Mouse (Mus musculus) forebrain, postnatal 0 days (tissue): Measurements from ENCODE around the gene Fam19a5. TPM values are rescaled to one million over a fixed set of nuclear protein-coding genes. Genes with fewer than 3 reads are reported as not detected.

ENCODE experiments used
- ATAC-seq: fragments of 200-750 bp; cut with Nextera tagmentation; 2 replicates; pipeline ENCODE4 v1.8.0; 2017; ENCODE audit warnings: mild to moderate bottlenecking, moderate library complexity
- DNase-seq: peaks from one replicate; pipeline ENCODE4 v3.0.0-alpha.2; 2015
- H3K27ac ChIP-seq: fragments of 300-500 bp; sonication (generic); 2 replicates; pipeline ENCODE4 v1.5.1; 2014; ENCODE audit warnings: low read depth, mild to moderate bottlenecking, antibody characterized with exemption, low read length, moderate library complexity, mixed read lengths
- H3K27me3 ChIP-seq: fragments of 300-500 bp; sonication (generic); 2 replicates; pipeline ENCODE4 v1.6.1; 2014; ENCODE audit warnings: mild to moderate bottlenecking, low read length, mixed read lengths; ENCODE audit not compliant: insufficient read depth
- H3K36me3 ChIP-seq: fragments of 300-500 bp; sonication (generic); 2 replicates; pipeline ENCODE4 v1.6.1; 2014; ENCODE audit warnings: mild to moderate bottlenecking, moderate library complexity; ENCODE audit not compliant: insufficient read depth
- H3K4me1 ChIP-seq: fragments of 300-500 bp; sonication (generic); 2 replicates; pipeline ENCODE4 v1.6.1; 2014; ENCODE audit warnings: antibody characterized with exemption; ENCODE audit not compliant: insufficient read depth
- H3K4me2 ChIP-seq: fragments of 300-500 bp; sonication (generic); 2 replicates; pipeline ENCODE4 v1.6.1; 2014; ENCODE audit warnings: low read depth, mild to moderate bottlenecking, moderate library complexity
- H3K4me3 ChIP-seq: fragments of 300-500 bp; sonication (generic); 2 replicates; pipeline ENCODE4 v1.5.1; 2014; ENCODE audit warnings: low read depth, low read length, mixed read lengths
- H3K9ac ChIP-seq: fragments of 300-500 bp; sonication (generic); 2 replicates; pipeline ENCODE4 v1.6.1; 2014; ENCODE audit warnings: mild to moderate bottlenecking
- H3K9me3 ChIP-seq: fragments of 300-500 bp; sonication (generic); 2 replicates; pipeline ENCODE4 v1.6.1; 2016; ENCODE audit warnings: low read length
- CTCF ChIP-seq: sonication (generic); IDR thresholded peaks from 2 replicates; pipeline ENCODE4 v1.5.1; 2016; ENCODE audit warnings: antibody characterized with exemption, control low read depth, low read depth
- WGBS: fragments of 180-500 bp; shearing (Covaris S2); extraction: QIAGEN DNeasy Blood & Tissue Kit; methylation state at CpG from one replicate; pipeline ENCODE4 v1.1.7; 2014; 5-methylcytosine and 5-hydroxymethylcytosine counted together
- polyA plus RNA-seq: library from polyadenylated mRNA; unstranded; fragments of >200 nt; fragmentation: Nextera tagmentation; extraction: Ambion mirVana; gene quantifications from 2 replicates; pipeline ENCODE4 v1.2.1, GENCODE M21; 2015
- total RNA-seq: library from RNA; depleted of rRNA; stranded (reverse); fragments of >200 nt; gene quantifications from 2 replicates; pipeline ENCODE4 v1.2.3, GENCODE M21; 2014

Fam19a5 gene
- total and polyA plus RNA-seq, 2 experiments from 2014 or later: 28.2 to 84.7 TPM

- H3K27me3 ChIP-seq: no peaks in the 10 kb centered on the region
- WGBS: 47% methylated on average over 8 of the region's 8 CpGs
- no peak overlapping the region for H3K4me3 ChIP-seq
- H3K4me1 ChIP-seq: 0 out of 2 replicates have a peak, but pooled peaks cover 6% of the 10 kb centered on the region
- no peak for TF ChIP-seq CTCF
- no peaks in the 10 kb centered on the region for H3K36me3 ChIP-seq
- H3K9me3 ChIP-seq: no peaks in the 10 kb centered on the region
- ATAC-seq (no peak), DNase-seq (no peak)
- no peak overlapping the region for H3K27ac ChIP-seq
- no peak overlapping the region for H3K4me2 ChIP-seq
- no peak overlapping the region for H3K9ac ChIP-seq
Measured at GRCm38 (mm10) chr15:87596731-87597130, 52.6 kb downstream of the Fam19a5 start.

- no peak for TF ChIP-seq CTCF
- H3K9me3 ChIP-seq: no peaks in the 10 kb centered on the region
- H3K4me2 ChIP-seq: no peak overlapping the region
- no peaks in the 10 kb centered on the region for H3K36me3 ChIP-seq
- H3K27me3 ChIP-seq: no peaks in the 10 kb centered on the region
- no peak overlapping the region for H3K4me3 ChIP-seq
- no peak overlapping the region for H3K9ac ChIP-seq
- no peak overlapping the region for H3K27ac ChIP-seq
- 0 out of 2 replicates have a peak, but pooled peaks cover 6% of the 10 kb centered on the region for H3K4me1 ChIP-seq
- 35% methylated on average over 4 of the region's 4 CpGs for WGBS
- ATAC-seq (peak; percentile 34; the same call in 1 of the 2 replicates), DNase-seq (peak; percentile 29)
Measured at GRCm38 (mm10) chr15:87597149-87597548, 53.0 kb downstream of the Fam19a5 start.

DNA sequence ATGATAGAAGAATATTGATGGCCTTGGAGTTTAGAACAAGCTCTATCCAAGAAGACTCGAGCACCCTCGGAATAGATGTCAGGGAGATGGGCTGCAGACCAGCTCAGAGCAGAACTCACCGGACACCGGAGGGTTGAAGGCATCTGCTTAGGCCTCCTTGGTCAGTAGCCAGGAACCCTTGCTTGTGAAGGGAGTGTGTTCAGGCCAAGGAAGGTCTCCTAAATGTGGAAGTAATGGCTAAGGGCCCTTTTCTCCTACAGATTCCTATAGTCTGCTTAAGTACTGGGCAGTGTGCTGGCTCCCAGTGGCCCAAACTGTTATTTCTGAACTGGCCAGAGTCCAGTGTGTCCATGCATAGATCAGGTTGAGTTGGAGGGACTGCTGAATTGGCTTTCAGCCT lies 53.7 kb downstream of the Fam19a5 start:
- H3K36me3 ChIP-seq: no peaks in the 10 kb centered on the region
- no peak overlapping the region for H3K4me3 ChIP-seq
- no peak overlapping the region for H3K9ac ChIP-seq
- H3K27ac ChIP-seq: no peak overlapping the region
- no peak overlapping the region for H3K4me2 ChIP-seq
- 0 out of 2 replicates have a peak, but pooled peaks cover 6% of the 10 kb centered on the region for H3K4me1 ChIP-seq
- no peak for ATAC-seq
- DNase-seq: no peak
- no peak for TF ChIP-seq CTCF
- 97% methylated on average over 4 of the region's 4 CpGs for WGBS
- no peaks in the 10 kb centered on the region for H3K27me3 ChIP-seq
- no peaks in the 10 kb centered on the region for H3K9me3 ChIP-seq

DNA sequence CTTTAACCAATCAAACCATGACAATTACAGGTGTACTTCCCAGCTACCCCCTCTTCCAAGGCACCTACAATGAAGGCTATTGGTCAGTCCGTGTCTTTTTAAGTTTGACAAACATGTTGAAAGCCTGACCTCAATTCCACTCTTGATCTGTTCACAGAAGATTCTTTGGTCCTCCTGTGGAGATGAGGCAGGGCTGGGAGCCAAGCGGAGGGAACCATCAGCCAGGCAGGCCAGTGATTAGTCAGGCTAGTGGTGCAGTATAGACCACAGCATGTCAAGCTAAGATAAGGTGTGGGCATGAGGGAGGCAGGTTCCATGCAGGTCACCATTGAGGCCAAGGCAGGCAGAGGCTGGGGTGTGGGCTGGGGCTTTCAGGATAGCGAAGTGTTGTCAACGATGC lies 54.5 kb downstream of the Fam19a5 start:
- Histone ChIP-seq H3K9ac (no peak overlapping the region), H3K27ac (no peak overlapping the region), H3K4me1 (0 out of 2 replicates have a peak, but pooled peaks cover 6% of the 10 kb centered on the region), H3K4me2 (no peak overlapping the region), H3K4me3 (no peak overlapping the region), H3K27me3 (no peaks in the 10 kb centered on the region), H3K36me3 (no peaks in the 10 kb centered on the region), H3K9me3 (no peaks in the 10 kb centered on the region)
- WGBS: 91% methylated on average over 4 of the region's 4 CpGs
- no peak for ATAC-seq
- TF ChIP-seq CTCF: no peak
- no peak for DNase-seq

GRCm38 (mm10) chr15:87603316-87603715 lies 59.2 kb downstream of the Fam19a5 start:
- no peaks in the 10 kb centered on the region for H3K27me3 ChIP-seq
- DNase-seq (no peak), ATAC-seq (no peak)
- H3K27ac ChIP-seq: no peak overlapping the region
- H3K36me3 ChIP-seq: no peaks in the 10 kb centered on the region
- H3K4me3 ChIP-seq: no peak overlapping the region
- H3K4me2 ChIP-seq: no peak overlapping the region
- TF ChIP-seq CTCF: no peak
- no peaks in the 10 kb centered on the region for H3K9me3 ChIP-seq
- H3K9ac ChIP-seq: no peak overlapping the region
- H3K4me1 ChIP-seq: no peaks in the 10 kb centered on the region
- 32% methylated on average over 1 of the region's 1 CpGs for WGBS

- H3K4me2 ChIP-seq: no peak overlapping the region
- H3K27me3 ChIP-seq: no peaks in the 10 kb centered on the region
- WGBS: 49% methylated on average over 9 of the region's 9 CpGs
- no peak for ATAC-seq
- no peak overlapping the region for H3K4me3 ChIP-seq
- H3K9ac ChIP-seq: no peak overlapping the region
- H3K4me1 ChIP-seq: no peaks in the 10 kb centered on the region
- DNase-seq: no peak
- no peaks in the 10 kb centered on the region for H3K36me3 ChIP-seq
- no peaks in the 10 kb centered on the region for H3K9me3 ChIP-seq
- H3K27ac ChIP-seq: no peak overlapping the region
- no peak for TF ChIP-seq CTCF
Measured at GRCm38 (mm10) chr15:87605504-87606280, 61.6 kb downstream of the Fam19a5 start.

GRCm38 (mm10) chr15:87606702-87607101 lies 62.6 kb downstream of the Fam19a5 start:
- no peak for TF ChIP-seq CTCF
- Histone ChIP-seq H3K9ac (no peak overlapping the region), H3K27ac (no peak overlapping the region), H3K4me3 (no peak overlapping the region), H3K36me3 (no peaks in the 10 kb centered on the region), H3K9me3 (no peaks in the 10 kb centered on the region), H3K4me1 (no peaks in the 10 kb centered on the region), H3K4me2 (no peak overlapping the region), H3K27me3 (no peaks in the 10 kb centered on the region)
- ATAC-seq (no peak), DNase-seq (no peak)
- 81% methylated on average over 10 of the region's 10 CpGs for WGBS
